Mouse (Mus musculus): ENCODE data around the gene Phf8. TPM values are rescaled to one million over a fixed set of nuclear protein-coding genes. Genes with fewer than 3 reads are reported as not detected.

Phf8 gene
- polyA plus RNA-seq, 1 experiment from 2014 or later, result 14.7 TPM

DNA sequence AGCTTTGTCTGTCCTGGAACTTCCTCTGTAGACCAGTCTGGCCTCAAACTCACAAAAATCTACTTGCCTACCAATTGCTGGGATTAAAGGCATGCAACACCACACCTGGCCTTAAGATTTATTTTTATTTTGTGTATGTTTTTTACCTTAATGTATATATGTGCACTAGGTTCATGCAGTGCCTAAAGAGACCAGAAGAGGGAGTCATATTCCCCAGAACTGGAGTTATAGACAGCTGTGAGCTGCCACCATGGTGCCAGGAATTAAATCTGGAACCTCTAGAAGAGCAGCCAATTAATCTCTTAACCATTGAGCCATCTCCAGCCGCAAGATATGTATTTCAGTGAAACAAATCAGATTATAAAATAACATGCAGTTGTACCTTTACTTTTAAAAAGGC, 54.7 kb downstream of the Phf8 start:
- Histone ChIP-seq H3K27ac (no peak overlapping the region), H3K27me3 (replicated peaks) (no peaks in the 10 kb centered on the region), H3K4me2 (replicated peaks) (no peak overlapping the region), H3K4me3 (replicated peaks) (no peak overlapping the region), H3K9me3 (no peaks in the 10 kb centered on the region), H3K9ac (no peak overlapping the region), H3K36me3 (no peaks in the 10 kb centered on the region), H3K4me1 (replicated peaks) (no peaks in the 10 kb centered on the region)
- WGBS, result 97% methylated on average over 1 of the region's 1 CpGs
- no peak for ATAC-seq

DNA sequence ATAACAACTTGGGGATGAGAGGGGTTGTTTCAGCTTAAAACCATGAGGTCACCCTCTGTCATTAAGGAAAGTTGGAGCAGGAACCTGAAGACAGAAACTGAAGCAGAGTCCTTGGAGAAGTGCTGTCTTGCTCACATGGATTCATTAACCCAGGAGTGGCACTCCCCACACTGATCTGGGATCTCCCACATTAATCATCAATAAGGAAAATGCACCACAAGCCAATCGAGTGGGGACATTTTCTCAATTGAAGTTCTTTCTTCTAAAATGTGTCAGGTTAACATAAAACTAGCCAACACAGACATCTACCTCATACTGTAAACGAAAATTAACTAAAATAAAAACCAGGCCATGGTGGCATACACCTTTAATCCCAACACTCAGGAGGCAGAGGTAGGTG, 122.9 kb downstream of the Phf8 start:
- Histone ChIP-seq H3K4me1 (replicated peaks) (no peaks in the 10 kb centered on the region), H3K27ac (no peak overlapping the region), H3K4me2 (replicated peaks) (no peak overlapping the region), H3K9me3 (no peaks in the 10 kb centered on the region), H3K4me3 (replicated peaks) (no peak overlapping the region), H3K9ac (no peak overlapping the region), H3K36me3 (no peaks in the 10 kb centered on the region), H3K27me3 (replicated peaks) (no peaks in the 10 kb centered on the region)
- no peak for ATAC-seq
- 68% methylated on average over 2 of the region's 2 CpGs for WGBS

DNA sequence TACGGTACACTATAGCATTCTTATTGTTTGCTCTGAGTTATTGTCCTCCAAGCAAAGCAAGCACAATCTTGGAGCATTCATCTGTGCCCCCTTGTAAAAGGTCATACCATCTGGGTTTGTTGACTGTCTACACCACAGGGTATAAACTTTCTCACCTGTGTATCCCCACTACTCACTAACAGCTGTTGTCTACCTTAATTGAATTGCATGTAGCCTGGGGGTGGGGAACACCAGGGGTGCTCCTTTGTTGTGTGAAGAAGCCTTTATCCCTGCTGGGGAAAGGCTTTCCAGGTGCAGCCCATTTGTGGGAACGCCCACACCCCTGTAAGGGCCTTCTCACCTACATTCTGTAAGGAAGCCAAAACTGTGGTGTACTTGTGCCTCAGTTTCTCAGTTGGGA, 133.3 kb downstream of the Phf8 start:
- Histone ChIP-seq H3K4me3 (replicated peaks) (no peak overlapping the region), H3K36me3 (no peaks in the 10 kb centered on the region), H3K9me3 (no peaks in the 10 kb centered on the region), H3K9ac (no peak overlapping the region), H3K27me3 (replicated peaks) (no peaks in the 10 kb centered on the region), H3K27ac (no peak overlapping the region), H3K4me1 (replicated peaks) (no peaks in the 10 kb centered on the region), H3K4me2 (replicated peaks) (no peak overlapping the region)
- ATAC-seq, result no peak
- WGBS, result 63% methylated on average over 2 of the region's 2 CpGs

DNA sequence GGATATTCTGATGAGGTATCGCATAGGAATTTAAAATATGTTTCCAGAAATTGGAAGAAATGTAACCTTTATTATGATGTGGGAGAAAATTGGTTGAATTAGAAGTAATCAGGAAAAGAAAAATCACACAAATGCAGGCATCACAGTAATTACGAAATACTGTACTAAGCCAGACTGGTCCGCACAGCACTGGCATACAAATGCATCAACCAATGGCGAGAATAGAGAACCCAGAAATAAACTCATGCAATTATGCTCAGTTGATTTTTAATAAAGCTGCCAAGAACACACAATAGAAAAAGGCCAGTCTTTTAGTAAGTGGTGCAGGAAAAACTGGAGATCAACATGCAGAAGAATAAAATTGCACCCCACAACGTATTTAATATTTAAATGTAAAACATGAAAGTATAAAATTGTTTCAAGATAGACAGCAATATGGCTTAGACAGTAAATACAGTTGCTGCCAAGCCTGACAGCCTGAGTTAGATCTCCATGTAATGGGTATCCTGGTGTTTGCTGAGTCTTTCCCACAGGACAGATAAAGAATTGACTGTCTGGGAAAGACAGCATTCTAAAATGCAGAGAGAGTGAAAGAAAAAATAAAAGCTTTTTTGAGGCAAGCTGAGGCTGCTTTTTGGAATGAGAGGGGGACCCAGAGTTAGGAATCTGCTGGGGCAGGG, 154.2 kb downstream of the Phf8 start:
- H3K4me1 ChIP-seq (replicated peaks), result no peaks in the 10 kb centered on the region
- WGBS, result 88% methylated on average over 5 of the region's 5 CpGs
- H3K9me3 ChIP-seq, result no peaks in the 10 kb centered on the region
- no peak for ATAC-seq
- H3K27ac ChIP-seq, result no peak overlapping the region
- no peaks in the 10 kb centered on the region for H3K27me3 ChIP-seq (replicated peaks)
- H3K4me3 ChIP-seq (replicated peaks), result no peak overlapping the region
- H3K9ac ChIP-seq, result no peak overlapping the region
- no peaks in the 10 kb centered on the region for H3K36me3 ChIP-seq
- no peak overlapping the region for H3K4me2 ChIP-seq (replicated peaks)

Other genes starting within 250 kb of the Phf8 start
- gene Fam120c, start 176.5 kb upstream of the Phf8 start, polyA plus RNA-seq (2015; fragmentation: Nextera tagmentation; extraction: Ambion mirVana), result 2.7 and 3.1 TPM in 2 replicates

All from intestine, embryonic 15.5 days (tissue).